Mouse (Mus musculus) kidney, embryonic 14.5 days (tissue): ENCODE data around the gene Cep57. TPM values are rescaled to one million over a fixed set of nuclear protein-coding genes. Genes with fewer than 3 reads are reported as not detected.

Experiments
- ATAC-seq: fragments of 200-750 bp; cut with Nextera tagmentation; 2 replicates; pipeline ENCODE4 v1.8.0; 2017; ENCODE audit warnings: moderate number of reproducible peaks, mild to moderate bottlenecking, moderate TSS enrichment, moderate library complexity; ENCODE audit not compliant: low FRiP score, low TSS enrichment
- H3K27ac ChIP-seq: fragments of 300-500 bp; sonication (generic); 2 replicates; pipeline ENCODE4 v1.5.1; 2014; ENCODE audit warnings: low read depth, mild to moderate bottlenecking, low read length, moderate library complexity, mixed read lengths
- H3K27me3 ChIP-seq: fragments of 300-500 bp; sonication (generic); 2 replicates; pipeline ENCODE4 v1.6.1; 2014; ENCODE audit warnings: mild to moderate bottlenecking, low read length; ENCODE audit not compliant: control insufficient read depth, insufficient read depth
- H3K36me3 ChIP-seq: fragments of 300-500 bp; sonication (generic); 2 replicates; pipeline ENCODE4 v1.6.1; 2014; ENCODE audit warnings: low read length, mixed read lengths; ENCODE audit not compliant: control insufficient read depth, insufficient read depth
- H3K4me1 ChIP-seq: fragments of 300-500 bp; sonication (generic); 2 replicates; pipeline ENCODE4 v1.6.1; 2014; ENCODE audit warnings: low read length, mixed read lengths; ENCODE audit not compliant: control insufficient read depth, insufficient read depth
- H3K4me2 ChIP-seq: fragments of 300-500 bp; sonication (generic); replicated peaks from 2 replicates; pipeline ENCODE4 v1.6.1; 2014; ENCODE audit warnings: low read depth, mild to moderate bottlenecking, low read length
- H3K4me3 ChIP-seq: fragments of 300-500 bp; sonication (generic); 2 replicates; pipeline ENCODE4 v1.5.1; 2014; ENCODE audit warnings: mild to moderate bottlenecking, low read length
- H3K9ac ChIP-seq: fragments of 300-500 bp; sonication (generic); 2 replicates; pipeline ENCODE4 v1.6.1; 2014; ENCODE audit warnings: low read depth, mild to moderate bottlenecking, low read length, moderate library complexity
- H3K9me3 ChIP-seq: fragments of 300-500 bp; sonication (generic); 2 replicates; pipeline ENCODE4 v1.6.1; 2016; ENCODE audit warnings: low read length; ENCODE audit not compliant: control insufficient read depth
- WGBS: fragments of 180-500 bp; shearing (Covaris S2); extraction: QIAGEN DNeasy Blood & Tissue Kit; methylation state at CpG from one replicate; pipeline ENCODE4 v1.1.7; 2014; 5-methylcytosine and 5-hydroxymethylcytosine counted together
- polyA plus RNA-seq: library from polyadenylated mRNA; unstranded; fragments of >200 nt; fragmentation: Nextera tagmentation; extraction: Ambion mirVana; gene quantifications from 2 replicates; pipeline ENCODE4 v1.2.1, GENCODE M21; 2014

The Cep57 gene
- 66.4 and 69.8 TPM in 2 replicates for polyA plus RNA-seq

- Histone ChIP-seq H3K4me3 (peak within 1 kb of the TSS; percentile 56), H3K36me3 (peaks cover 21% of the 10 kb centered on the region), H3K27ac (peak within 1 kb of the TSS; percentile 99), H3K27me3 (no peaks in the 10 kb centered on the region), H3K4me1 (peaks cover 12% of the 10 kb centered on the region; the same call in 1 of the 2 replicates), H3K4me2 (peak within 1 kb of the TSS; percentile 69), H3K9ac (peak within 1 kb of the TSS; percentile 91), H3K9me3 (no peaks in the 10 kb centered on the region)
- 1% methylated on average over 44 of the region's 44 CpGs for WGBS
- ATAC-seq: peak; percentile 91
Measured at GRCm38 (mm10) chr9:13826832-13827405, at the start of gene Cep57. TSS of gene Cep57 (minus strand) at chr9:13827107.

GRCm38 (mm10) chr9:13875340-13875739 is 48.4 kb upstream of the Cep57 start:
- WGBS: 44% methylated on average over 2 of the region's 2 CpGs
- Histone ChIP-seq H3K36me3 (no peaks in the 10 kb centered on the region), H3K27ac (no peak overlapping the region), H3K4me3 (no peak overlapping the region), H3K27me3 (no peaks in the 10 kb centered on the region), H3K4me1 (no peaks in the 10 kb centered on the region), H3K9ac (no peak overlapping the region), H3K9me3 (no peaks in the 10 kb centered on the region), H3K4me2 (no peak overlapping the region)
- ATAC-seq: no peak

- no peak overlapping the region for H3K9ac ChIP-seq
- H3K4me2 ChIP-seq: no peak overlapping the region
- H3K27ac ChIP-seq: no peak overlapping the region
- H3K4me3 ChIP-seq: no peak overlapping the region
- WGBS: 49% methylated on average over 2 of the region's 2 CpGs
- no peaks in the 10 kb centered on the region for H3K36me3 ChIP-seq
- ATAC-seq: no peak
- no peaks in the 10 kb centered on the region for H3K4me1 ChIP-seq
- no peaks in the 10 kb centered on the region for H3K9me3 ChIP-seq
- no peaks in the 10 kb centered on the region for H3K27me3 ChIP-seq
Measured at GRCm38 (mm10) chr9:13874359-13874758, 47.5 kb upstream of the Cep57 start.

- no peak for ATAC-seq
- no peaks in the 10 kb centered on the region for H3K36me3 ChIP-seq
- no peaks in the 10 kb centered on the region for H3K9me3 ChIP-seq
- no peaks in the 10 kb centered on the region for H3K27me3 ChIP-seq
- H3K4me3 ChIP-seq: no peak overlapping the region
- no peak overlapping the region for H3K9ac ChIP-seq
- H3K27ac ChIP-seq: no peak overlapping the region
- H3K4me2 ChIP-seq: no peak overlapping the region
- no peaks in the 10 kb centered on the region for H3K4me1 ChIP-seq
- 86% methylated on average over 7 of the region's 7 CpGs for WGBS
Measured at GRCm38 (mm10) chr9:13871631-13872030, 44.7 kb upstream of the Cep57 start.

DNA sequence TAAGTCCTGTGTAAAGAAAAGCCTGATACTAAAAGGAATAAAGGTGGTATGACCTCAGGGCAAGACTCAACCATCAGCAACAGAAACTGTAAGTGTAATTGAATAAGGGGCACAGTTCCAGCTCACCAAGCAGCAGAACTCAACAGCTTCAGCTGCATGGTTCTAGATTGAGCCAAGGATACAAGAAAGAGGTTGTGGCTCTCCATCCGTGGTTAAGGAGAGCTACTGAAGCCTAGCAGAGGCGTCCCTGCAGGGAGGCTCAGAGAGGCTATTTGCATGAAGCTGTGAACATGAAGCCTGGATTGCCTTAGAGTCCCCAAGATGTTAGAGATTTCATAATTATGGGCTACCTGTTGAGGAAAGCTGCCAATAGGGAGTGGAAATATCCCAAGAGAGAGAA is 40.7 kb upstream of the Cep57 start:
- WGBS: 53% methylated on average over 2 of the region's 2 CpGs
- Histone ChIP-seq H3K4me2 (no peak overlapping the region), H3K4me1 (no peaks in the 10 kb centered on the region), H3K9ac (no peak overlapping the region), H3K9me3 (no peaks in the 10 kb centered on the region), H3K27me3 (no peaks in the 10 kb centered on the region), H3K27ac (no peak overlapping the region), H3K4me3 (no peak overlapping the region), H3K36me3 (no peaks in the 10 kb centered on the region)
- no peak for ATAC-seq

DNA sequence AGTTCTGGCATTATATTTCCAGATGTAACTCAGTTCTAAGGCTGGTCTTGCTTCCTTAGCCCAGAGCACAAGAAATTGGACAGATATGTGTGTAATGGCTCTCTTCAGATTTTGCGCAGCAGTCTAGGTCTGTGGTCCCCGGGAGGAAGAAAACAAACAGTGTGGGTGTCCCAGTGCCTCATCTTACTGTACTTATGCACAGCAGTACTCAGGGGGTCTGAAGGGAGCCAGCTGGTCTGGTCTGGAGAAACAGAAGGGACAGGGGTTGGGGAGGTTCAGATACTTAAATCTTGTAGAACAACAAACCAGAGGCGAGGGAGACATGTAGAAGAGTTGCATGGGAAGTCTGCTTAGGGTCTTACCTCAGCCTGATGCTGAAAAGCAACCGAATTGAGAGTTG is 29.9 kb upstream of the Cep57 start:
- WGBS: 32% methylated on average over 4 of the region's 4 CpGs
- H3K4me1 ChIP-seq: no peaks in the 10 kb centered on the region
- no peaks in the 10 kb centered on the region for H3K36me3 ChIP-seq
- no peak overlapping the region for H3K4me3 ChIP-seq
- no peak overlapping the region for H3K27ac ChIP-seq
- H3K27me3 ChIP-seq: no peaks in the 10 kb centered on the region
- ATAC-seq: peak; percentile 75
- no peak overlapping the region for H3K9ac ChIP-seq
- no peak overlapping the region for H3K4me2 ChIP-seq
- no peaks in the 10 kb centered on the region for H3K9me3 ChIP-seq

DNA sequence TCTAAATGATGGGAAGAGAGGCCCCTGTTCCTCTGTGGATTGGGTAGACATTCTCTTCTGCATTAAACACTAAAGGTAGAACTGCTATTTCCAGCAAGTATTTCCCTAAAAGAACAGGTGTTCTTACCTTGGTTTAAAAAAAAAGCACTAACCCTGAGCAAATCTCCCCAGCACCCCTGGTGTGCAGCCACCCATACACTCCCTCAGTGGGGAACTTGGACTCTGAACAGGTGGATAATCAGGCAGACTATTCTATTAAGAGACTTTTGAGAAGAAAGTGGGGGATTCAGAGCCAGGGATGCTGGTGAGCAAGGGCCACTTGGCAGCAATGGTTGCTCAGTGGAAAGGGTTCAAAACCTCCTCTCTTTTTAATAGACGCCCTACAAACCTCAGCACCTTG is 29.3 kb upstream of the Cep57 start:
- no peaks in the 10 kb centered on the region for H3K9me3 ChIP-seq
- ATAC-seq: no peak
- no peaks in the 10 kb centered on the region for H3K4me1 ChIP-seq
- H3K27me3 ChIP-seq: no peaks in the 10 kb centered on the region
- H3K4me3 ChIP-seq: no peak overlapping the region
- H3K4me2 ChIP-seq: no peak overlapping the region
- WGBS: 46% methylated on average over 1 of the region's 1 CpGs
- H3K36me3 ChIP-seq: no peaks in the 10 kb centered on the region
- no peak overlapping the region for H3K27ac ChIP-seq
- no peak overlapping the region for H3K9ac ChIP-seq

- Histone ChIP-seq H3K4me2 (no peak overlapping the region), H3K27me3 (no peaks in the 10 kb centered on the region), H3K4me3 (no peak overlapping the region), H3K27ac (no peak overlapping the region), H3K9ac (no peak overlapping the region), H3K36me3 (no peaks in the 10 kb centered on the region), H3K4me1 (no peaks in the 10 kb centered on the region), H3K9me3 (no peaks in the 10 kb centered on the region)
- ATAC-seq: no peak
- 10% methylated on average over 3 of the region's 3 CpGs for WGBS
Measured at GRCm38 (mm10) chr9:13853876-13854275, 27.0 kb upstream of the Cep57 start.

DNA sequence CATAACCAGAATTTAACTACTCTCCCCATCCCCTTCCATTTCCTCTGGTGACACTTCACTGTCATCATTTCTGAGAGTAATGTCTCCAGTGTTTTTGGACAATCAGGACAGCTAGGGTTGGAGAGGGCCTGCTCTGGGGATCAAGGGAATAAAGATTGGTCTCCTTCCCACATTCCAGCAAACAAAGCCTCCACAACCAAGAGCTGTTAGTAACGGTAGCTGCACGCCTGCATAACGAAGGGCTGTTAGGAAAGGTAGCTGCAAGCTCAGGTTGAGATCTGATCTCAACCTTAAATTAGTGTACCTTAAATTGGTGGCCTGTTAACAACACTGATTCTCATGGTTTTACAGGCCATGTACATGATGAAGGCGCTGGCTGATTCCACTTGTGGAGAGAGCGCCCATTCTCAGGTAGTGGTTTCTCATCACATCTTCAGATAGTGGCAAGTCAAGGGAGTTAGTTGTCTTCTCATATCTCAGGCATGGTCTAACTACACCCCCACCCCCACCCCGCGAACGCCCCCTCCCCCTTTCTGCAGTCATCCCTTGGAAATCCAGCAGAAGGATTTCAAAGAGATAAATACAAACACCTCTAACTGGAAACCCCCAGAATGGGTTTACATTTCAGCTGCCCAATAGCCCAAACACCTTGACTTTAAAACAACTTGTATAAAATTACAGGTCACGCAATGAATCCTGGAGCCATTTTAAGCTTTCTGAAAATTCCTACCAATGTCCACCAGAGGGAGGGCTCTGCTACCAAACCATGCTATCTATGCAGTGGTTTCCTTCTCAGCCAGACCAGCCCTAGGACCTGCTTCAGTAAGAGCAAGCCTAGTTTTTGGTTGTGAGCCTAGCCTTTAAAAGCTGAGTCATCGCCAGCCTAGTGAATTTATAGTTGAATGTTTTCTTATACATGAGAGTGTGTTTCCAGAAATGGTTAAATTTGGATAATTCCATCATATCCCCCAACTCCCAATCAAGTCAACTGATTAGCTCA is 21.9 kb upstream of the Cep57 start:
- Histone ChIP-seq H3K4me1 (no peaks in the 10 kb centered on the region), H3K9ac (no peak overlapping the region), H3K4me3 (no peak overlapping the region), H3K9me3 (no peaks in the 10 kb centered on the region), H3K4me2 (no peak overlapping the region), H3K36me3 (peaks cover 17% of the 10 kb centered on the region; the same call in 1 of the 2 replicates), H3K27ac (no peak overlapping the region), H3K27me3 (no peaks in the 10 kb centered on the region)
- 0 out of 2 replicates have a peak, but pooled peaks have one; percentile 59 for ATAC-seq
- WGBS: 64% methylated on average over 10 of the region's 10 CpGs
